Mouse (Mus musculus) thymus, adult 2 months (tissue): ENCODE data around the gene Ltbp1. TPM values are rescaled to one million over a fixed set of nuclear protein-coding genes. Genes with fewer than 3 reads are reported as not detected.

Source experiments
- DNase-seq: peaks from one replicate; pipeline ENCODE4 v3.0.0; 2021
- H3K27ac ChIP-seq: fragments of 200-500 bp; 2 replicates; pipeline ENCODE4 v1.5.1; 2012; ENCODE audit warnings: low read length, control low read depth; ENCODE audit not compliant: control insufficient read depth, insufficient read depth
- H3K27me3 ChIP-seq: fragments of 200-500 bp; 2 replicates; pipeline ENCODE4 v1.6.1; 2012; ENCODE audit warnings: mild to moderate bottlenecking, low read length, moderate library complexity, mixed read lengths; ENCODE audit not compliant: control insufficient read depth, insufficient read depth
- H3K36me3 ChIP-seq: fragments of 200-500 bp; 2 replicates; pipeline ENCODE4 v1.6.1; 2012; ENCODE audit warnings: mild to moderate bottlenecking, low read length, moderate library complexity; ENCODE audit not compliant: control insufficient read depth, insufficient read depth
- H3K4me1 ChIP-seq: fragments of 200-500 bp; replicated peaks from 2 replicates; pipeline ENCODE4 v1.6.1; 2012; ENCODE audit warnings: low read length; ENCODE audit not compliant: control insufficient read depth, insufficient read depth
- H3K4me3 ChIP-seq: fragments of 200-500 bp; 2 replicates; pipeline ENCODE4 v1.5.1; 2012; ENCODE audit warnings: mild to moderate bottlenecking, low read length, control low read depth, moderate library complexity; ENCODE audit not compliant: control insufficient read depth, insufficient read depth
- CTCF ChIP-seq: fragments of 200-500 bp; IDR thresholded peaks from 2 replicates; pipeline ENCODE4 v1.5.1; 2012; ENCODE audit warnings: mild to moderate bottlenecking, control low read depth, low read length, moderate library complexity, borderline replicate concordance; ENCODE audit not compliant: control insufficient read depth, poor library complexity, insufficient read depth; ENCODE audit errors: extremely low read depth
- POLR2A ChIP-seq: fragments of 200-500 bp; IDR thresholded peaks from 2 replicates; pipeline ENCODE4 v1.6.1; 2012; ENCODE audit warnings: mild to moderate bottlenecking, low read length, control low read depth, moderate library complexity; ENCODE audit not compliant: control insufficient read depth, poor library complexity, insufficient read depth; ENCODE audit errors: extremely low read depth
- WGBS: fragments of 180-500 bp; shearing (Covaris S2); methylation state at CpG from one replicate; pipeline ENCODE4 v1.1.7; 2018; 5-methylcytosine and 5-hydroxymethylcytosine counted together
- polyA plus RNA-seq: library from polyadenylated mRNA; depleted of rRNA; stranded (reverse); fragments of >200 nt; gene quantifications from 2 replicates; pipeline ENCODE4 v1.2.3, GENCODE M21; 2012

Gene Ltbp1
- polyA plus RNA-seq, 1 experiment: 4.0 TPM

DNA sequence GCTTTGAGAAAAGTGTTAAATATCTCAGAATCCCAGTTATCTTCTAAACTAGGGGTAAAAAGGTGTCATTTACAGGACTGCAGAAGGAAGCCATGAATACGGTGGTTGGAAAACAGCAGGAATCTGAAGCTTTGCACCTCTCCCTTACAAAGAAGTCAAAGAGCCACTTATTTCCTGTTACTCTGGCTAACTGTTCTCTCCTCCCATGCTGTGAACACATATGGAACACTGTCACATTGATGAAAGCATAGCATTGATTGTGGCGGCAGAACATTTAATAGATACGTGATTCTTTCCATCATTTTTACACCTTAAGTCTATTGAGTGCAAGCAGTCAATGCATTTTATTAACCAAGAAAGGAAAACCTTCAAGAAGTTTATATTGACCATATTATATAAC lies 196.9 kb downstream of the Ltbp1 start:
- Histone ChIP-seq H3K4me1 (no peaks in the 10 kb centered on the region), H3K36me3 (no peaks in the 10 kb centered on the region), H3K27ac (no peak overlapping the region), H3K27me3 (no peaks in the 10 kb centered on the region), H3K4me3 (no peak overlapping the region)
- WGBS: 97% methylated on average over 3 of the region's 3 CpGs
- TF ChIP-seq POLR2A (no peak), CTCF (no peak)
- DNase-seq: no peak

DNA sequence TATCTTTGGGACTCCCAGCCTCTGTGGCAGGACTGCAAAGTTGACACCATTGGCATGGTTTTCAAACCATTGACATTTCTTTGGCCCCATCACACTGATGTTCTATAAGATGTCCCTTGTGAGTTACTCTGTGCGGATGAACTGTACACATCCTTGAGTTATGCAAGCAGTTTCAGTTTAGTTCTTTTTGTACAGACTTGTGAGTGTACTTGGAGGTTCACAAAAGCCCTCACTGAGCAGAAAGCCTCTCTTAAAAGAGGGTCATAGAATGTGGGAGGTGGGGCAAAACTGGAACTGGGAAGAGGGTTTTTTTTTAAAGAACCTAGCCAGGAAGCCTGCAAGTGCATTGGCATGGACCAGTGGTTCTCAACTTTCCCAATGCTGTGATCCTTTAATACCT lies 198.7 kb downstream of the Ltbp1 start:
- Histone ChIP-seq H3K27ac (no peak overlapping the region), H3K4me1 (no peaks in the 10 kb centered on the region), H3K4me3 (no peak overlapping the region), H3K27me3 (no peaks in the 10 kb centered on the region), H3K36me3 (no peaks in the 10 kb centered on the region)
- WGBS: 93% methylated on average over 1 of the region's 1 CpGs
- TF ChIP-seq POLR2A (no peak), CTCF (no peak)
- no peak for DNase-seq

- no peaks in the 10 kb centered on the region for H3K36me3 ChIP-seq
Observed at GRCm38 (mm10) chr17:75206281-75206680, 200.9 kb downstream of the Ltbp1 start.

DNA sequence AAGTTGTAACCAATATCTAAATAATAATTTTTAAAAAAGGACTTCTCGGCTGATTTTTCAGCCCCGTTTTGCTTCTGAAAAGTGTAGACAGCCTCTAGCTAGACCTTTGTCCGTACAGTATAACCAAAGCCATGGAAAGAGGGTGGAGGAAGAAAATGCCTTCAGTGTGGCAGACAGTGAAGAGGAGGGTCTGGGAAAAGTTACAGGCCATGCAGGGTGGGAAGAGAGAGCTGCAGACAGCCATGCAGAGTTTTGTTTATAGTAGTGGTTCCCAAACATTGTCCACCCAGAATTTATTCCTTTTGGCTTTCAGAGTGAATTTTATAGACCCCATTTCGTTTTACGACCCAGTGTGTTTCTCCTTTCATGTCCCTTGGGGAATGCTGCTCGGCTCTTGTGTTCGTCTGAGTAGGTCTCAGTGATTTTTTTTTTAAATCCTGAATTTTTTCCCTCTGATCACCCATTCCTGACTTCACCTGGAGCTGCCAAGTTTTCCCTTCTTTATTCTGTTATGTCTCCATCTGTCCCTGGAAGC lies 202.9 kb downstream of the Ltbp1 start:
- Histone ChIP-seq H3K27ac (no peak overlapping the region), H3K4me3 (no peak overlapping the region), H3K36me3 (no peaks in the 10 kb centered on the region), H3K4me1 (no peaks in the 10 kb centered on the region), H3K27me3 (no peaks in the 10 kb centered on the region)
- DNase-seq: no peak
- 95% methylated on average over 7 of the region's 7 CpGs for WGBS
- TF ChIP-seq POLR2A (no peak), CTCF (no peak)

More at GRCm38 (mm10) chr17:75206281-75206680, 200.9 kb downstream of the Ltbp1 start:
- H3K27me3 ChIP-seq: no peaks in the 10 kb centered on the region
- H3K4me1 ChIP-seq: no peaks in the 10 kb centered on the region
- TF ChIP-seq CTCF (no peak), POLR2A (no peak)
- 92% methylated on average over 3 of the region's 3 CpGs for WGBS
- H3K27ac ChIP-seq: no peak overlapping the region
- no peak overlapping the region for H3K4me3 ChIP-seq
- DNase-seq: no peak

- 97% methylated on average over 4 of the region's 4 CpGs for WGBS
- no peak for DNase-seq
- Histone ChIP-seq H3K27me3 (no peaks in the 10 kb centered on the region), H3K36me3 (no peaks in the 10 kb centered on the region), H3K4me1 (no peaks in the 10 kb centered on the region), H3K27ac (no peak overlapping the region), H3K4me3 (no peak overlapping the region)
- TF ChIP-seq CTCF (no peak), POLR2A (no peak)
Observed at GRCm38 (mm10) chr17:75210526-75210925, 205.2 kb downstream of the Ltbp1 start.

GRCm38 (mm10) chr17:75216362-75216761 lies 211.0 kb downstream of the Ltbp1 start:
- WGBS: 90% methylated on average over 2 of the region's 2 CpGs
- Histone ChIP-seq H3K4me3 (no peak overlapping the region), H3K36me3 (no peaks in the 10 kb centered on the region), H3K4me1 (no peaks in the 10 kb centered on the region), H3K27me3 (no peaks in the 10 kb centered on the region), H3K27ac (no peak overlapping the region)
- TF ChIP-seq POLR2A: no peak
- TF ChIP-seq CTCF: no peak
- no peak for DNase-seq

DNA sequence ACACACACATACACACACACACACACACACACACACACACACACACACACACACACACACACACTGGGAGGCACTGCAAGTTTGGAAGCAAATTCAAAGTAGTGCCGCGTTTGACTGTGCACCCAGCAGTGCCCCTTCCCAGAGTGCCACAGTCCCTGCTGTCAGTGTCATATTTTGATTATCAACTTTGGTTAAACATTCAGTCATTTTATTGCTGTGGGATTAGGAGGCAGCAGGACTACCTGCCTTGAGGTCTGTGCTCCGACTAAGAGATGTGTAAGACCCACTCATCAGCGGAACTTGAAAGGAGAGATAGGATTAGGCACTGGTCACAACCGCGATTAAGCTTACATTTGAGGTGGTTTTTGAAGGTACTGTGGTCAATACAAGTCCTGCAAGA lies 213.3 kb downstream of the Ltbp1 start:
- Histone ChIP-seq H3K36me3 (no peaks in the 10 kb centered on the region), H3K4me1 (no peaks in the 10 kb centered on the region), H3K27ac (no peak overlapping the region), H3K4me3 (no peak overlapping the region), H3K27me3 (no peaks in the 10 kb centered on the region)
- 91% methylated on average over 6 of the region's 6 CpGs for WGBS
- no peak for TF ChIP-seq POLR2A
- no peak for TF ChIP-seq CTCF
- DNase-seq: no peak
